Mouse (Mus musculus) cerebellum, postnatal 4 days (tissue): ENCODE data around the gene Tmtc1.

Source experiments
- DNase-seq, 2 experiments: peaks; one replicate each; pipeline ENCODE4 v3.0.0; 2022; ENCODE audit warnings: low spot score in 2 of 2, mixed read lengths in 1 of 2

Gene Tmtc1

GRCm38 (mm10) chr6:148420387-148420786 lies 23.8 kb downstream of the Tmtc1 start:
- DNase-seq: no peak

- DNase-seq: no peak
These were observed 27.6 kb downstream of the Tmtc1 start for GRCm38 (mm10) chr6:148416597-148416996.

- no peak for DNase-seq
These were observed 30.6 kb downstream of the Tmtc1 start for GRCm38 (mm10) chr6:148413638-148414037.

GRCm38 (mm10) chr6:148406792-148407490 lies 37.2 kb downstream of the Tmtc1 start:
- DNase-seq: no peak

GRCm38 (mm10) chr6:148405599-148405998 lies 38.6 kb downstream of the Tmtc1 start:
- DNase-seq: no peak

GRCm38 (mm10) chr6:148404500-148404899 lies 39.7 kb downstream of the Tmtc1 start:
- no peak for DNase-seq

- no peak for DNase-seq
These were observed 40.4 kb downstream of the Tmtc1 start for GRCm38 (mm10) chr6:148403761-148404160.

GRCm38 (mm10) chr6:148401031-148401430 lies 43.2 kb downstream of the Tmtc1 start:
- DNase-seq: no peak

- DNase-seq: no peak
These were observed 44.6 kb downstream of the Tmtc1 start for GRCm38 (mm10) chr6:148399541-148399940.

GRCm38 (mm10) chr6:148398888-148399287 lies 45.3 kb downstream of the Tmtc1 start:
- DNase-seq: no peak

GRCm38 (mm10) chr6:148397270-148397669 lies 46.9 kb downstream of the Tmtc1 start:
- no peak for DNase-seq

GRCm38 (mm10) chr6:148395272-148395671 lies 48.9 kb downstream of the Tmtc1 start:
- DNase-seq: no peak

- no peak for DNase-seq
These were observed 49.9 kb downstream of the Tmtc1 start for GRCm38 (mm10) chr6:148394294-148394693.

- DNase-seq: no peak
These were observed 52.0 kb downstream of the Tmtc1 start for GRCm38 (mm10) chr6:148392147-148392546.

GRCm38 (mm10) chr6:148391286-148391685 lies 52.9 kb downstream of the Tmtc1 start:
- DNase-seq: no peak

- DNase-seq: no peak
These were observed 53.4 kb downstream of the Tmtc1 start for GRCm38 (mm10) chr6:148390630-148391276.

- no peak for DNase-seq
These were observed 56.2 kb downstream of the Tmtc1 start for GRCm38 (mm10) chr6:148387990-148388389.

- DNase-seq: no peak
These were observed 59.9 kb downstream of the Tmtc1 start for GRCm38 (mm10) chr6:148384111-148384895.

GRCm38 (mm10) chr6:148381163-148381782 lies 62.9 kb downstream of the Tmtc1 start:
- DNase-seq: no peak

- DNase-seq: no peak
These were observed 68.5 kb downstream of the Tmtc1 start for GRCm38 (mm10) chr6:148375618-148376209.

GRCm38 (mm10) chr6:148375015-148375414 lies 69.2 kb downstream of the Tmtc1 start:
- DNase-seq: no peak

- DNase-seq: no peak
These were observed 70.7 kb downstream of the Tmtc1 start for GRCm38 (mm10) chr6:148373444-148373843.
